Mouse (Mus musculus) spleen, adult 2 months (tissue): ENCODE results near the gene Lfng.

Experiments used
- CTCF ChIP-seq: fragments of 200-500 bp; IDR thresholded peaks from 2 replicates; pipeline ENCODE4 v1.5.1; 2011; ENCODE audit warnings: mild to moderate bottlenecking, inconsistent platforms; ENCODE audit not compliant: insufficient read depth, insufficient read length, insufficient replicate concordance; ENCODE audit errors: extremely low read depth
- POLR2A ChIP-seq: fragments of 200-500 bp; IDR thresholded peaks from 2 replicates; pipeline ENCODE4 v1.6.1; 2011; ENCODE audit warnings: low read depth, low read length, inconsistent platforms

GRCm38 (mm10) chr5:140621517-140621916 lies 14.4 kb downstream of the Lfng start:
- TF ChIP-seq POLR2A = no peak
- no peak for TF ChIP-seq CTCF
